Mouse (Mus musculus): ENCODE results near the gene Ttbk1. TPM values are rescaled to one million over a fixed set of nuclear protein-coding genes. Genes with fewer than 3 reads are reported as not detected.

Gene Ttbk1
- total and polyA plus RNA-seq, 3 experiments, result 0.08 TPM; not detected in 2

DNA sequence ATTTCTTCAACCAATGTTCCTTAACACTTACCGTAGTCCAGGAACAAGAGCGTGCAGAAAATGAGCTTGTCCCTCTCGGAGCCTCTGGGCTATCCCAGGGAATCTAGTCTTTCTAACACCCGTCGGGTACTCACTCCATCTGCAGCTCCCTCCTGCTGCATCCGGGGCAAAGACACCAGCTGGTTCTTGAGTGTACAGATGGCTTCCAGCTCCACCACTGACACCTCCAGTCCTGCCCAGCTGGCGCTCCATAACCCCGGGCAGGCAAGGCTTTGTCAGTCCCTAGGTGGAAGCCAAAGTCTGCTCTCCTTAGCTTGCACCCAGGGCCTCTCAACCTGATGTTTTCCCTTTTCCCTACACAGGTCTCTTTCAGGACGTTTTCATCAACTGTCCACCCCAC is 19.6 kb downstream of the Ttbk1 start:
- TF ChIP-seq ZMIZ1 (IDR thresholded peaks at IDR 0.05; ENCODE audit: low read depth, low read length), result no peak
- TF ChIP-seq RCOR1 (IDR thresholded peaks at IDR 0.05; ENCODE audit: low read depth, low read length), result no peak
- no peak for TF ChIP-seq MYC (IDR thresholded peaks at IDR 0.05; ENCODE audit: low read depth, low read length)
- no peak for DNase-seq (ENCODE audit: low read depth, low spot score)
- H3K9ac ChIP-seq (ENCODE audit: control insufficient read depth, low read depth, low read length, poor library complexity, severe bottlenecking), result no peak overlapping the region

DNA sequence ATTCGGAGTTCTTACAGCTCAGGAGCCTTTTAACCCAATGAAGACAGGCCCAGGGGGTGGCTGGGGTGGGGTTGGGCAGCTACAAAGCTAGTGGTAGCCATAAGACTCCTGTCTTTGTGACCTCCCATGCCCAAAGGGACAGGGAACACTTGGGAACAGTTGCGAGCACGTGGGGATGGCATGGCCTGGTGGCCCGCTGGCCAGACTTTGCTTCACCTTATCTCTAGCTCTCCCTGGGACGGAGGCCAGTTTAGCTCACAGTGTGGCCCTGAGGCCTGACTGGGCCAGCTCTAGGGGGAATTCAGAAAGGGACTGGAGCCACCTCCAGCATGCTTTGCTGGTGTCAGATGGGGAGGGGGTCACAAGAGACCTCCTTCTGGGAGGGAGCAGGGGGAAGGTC is 25.2 kb downstream of the Ttbk1 start:
- H3K4me1 ChIP-seq (ENCODE audit: control insufficient read depth in 1 of 2, insufficient read depth in 2 of 2, low read length in 2 of 2), result no peaks in the 10 kb centered on the region
- H3K27ac ChIP-seq (ENCODE audit: control insufficient read depth, low read depth, low read length), result no peak overlapping the region
- no peaks in the 10 kb centered on the region for H3K79me2 ChIP-seq (ENCODE audit: control insufficient read depth, insufficient read depth, low read length, poor library complexity)
- TF ChIP-seq NRF1 (IDR thresholded peaks at IDR 0.05; ENCODE audit: insufficient read depth, low read depth, low read length, poor library complexity, severe bottlenecking), result no peak
- TF ChIP-seq TAL1 (IDR thresholded peaks at IDR 0.05; ENCODE audit: low read length), result no peak
- no peak for TF ChIP-seq BHLHE40 (IDR thresholded peaks at IDR 0.05; ENCODE audit: borderline replicate concordance, low read depth, low read length)
- no peak for TF ChIP-seq MAX (IDR thresholded peaks at IDR 0.05; ENCODE audit: low read length)
- TF ChIP-seq CHD2 (IDR thresholded peaks at IDR 0.05; ENCODE audit: low read length), result no peak
- no peak for TF ChIP-seq ELF1 (IDR thresholded peaks at IDR 0.05; ENCODE audit: low read depth, low read length)
- no peak for TF ChIP-seq USF1 (IDR thresholded peaks at IDR 0.05; ENCODE audit: low read depth, low read length)
- no peak for TF ChIP-seq POLR2A (IDR thresholded peaks at IDR 0.05; ENCODE audit: control insufficient read depth in 1 of 2, insufficient read depth in 1 of 2, low read depth in 1 of 2, low read length in 2 of 2, poor library complexity in 1 of 2)
- TF ChIP-seq ZNF384 (IDR thresholded peaks at IDR 0.05; ENCODE audit: low read depth, low read length), result no peak
- no peak for TF ChIP-seq ETS1 (IDR thresholded peaks at IDR 0.05; ENCODE audit: low read depth, low read length)
- TF ChIP-seq TBP (IDR thresholded peaks at IDR 0.05; ENCODE audit: low read depth, low read length), result no peak
- no peak for TF ChIP-seq UBTF (IDR thresholded peaks at IDR 0.05; ENCODE audit: borderline replicate concordance, insufficient read depth, low read depth, low read length)
- TF ChIP-seq JUND (IDR thresholded peaks at IDR 0.05; ENCODE audit: low read depth, low read length), result no peak
- TF ChIP-seq RCOR1 (IDR thresholded peaks at IDR 0.05; ENCODE audit: low read depth, low read length), result no peak
- no peak for TF ChIP-seq EP300 (IDR thresholded peaks at IDR 0.05; ENCODE audit: low read depth in 1 of 2, low read length in 2 of 2)
- TF ChIP-seq MAZ (IDR thresholded peaks at IDR 0.05; ENCODE audit: low read depth, low read length), result no peak
- TF ChIP-seq ZMIZ1 (IDR thresholded peaks at IDR 0.05; ENCODE audit: low read depth, low read length), result no peak
- no peak for TF ChIP-seq POLR2AphosphoS2 (IDR thresholded peaks at IDR 0.05; ENCODE audit: low read length)
- TF ChIP-seq KAT2A (conservative IDR thresholded peaks at IDR 0.05; ENCODE audit: low read depth, low read length), result no peak
- TF ChIP-seq MAFK (IDR thresholded peaks at IDR 0.05; ENCODE audit: borderline replicate concordance, low read depth, low read length), result no peak
- no peak for DNase-seq (ENCODE audit: low read depth, low spot score)
- peaks cover 0 to 4% of the 10 kb centered on the region in 2 experiments; a peak in 1 of 4 replicates for H3K27me3 ChIP-seq (ENCODE audit: control insufficient read depth in 1 of 2, insufficient read depth in 2 of 2, low read length in 2 of 2)
- H3K4me3 ChIP-seq (ENCODE audit: control insufficient read depth in 1 of 2, insufficient read depth in 1 of 2, low read depth in 2 of 2, low read length in 2 of 2), result no peak overlapping the region
- no peaks in the 10 kb centered on the region for H3K36me3 ChIP-seq (ENCODE audit: control insufficient read depth in 1 of 2, insufficient read depth in 2 of 2, low read length in 2 of 2)
- H3K9me3 ChIP-seq (replicated peaks; ENCODE audit: insufficient read depth, low read length), result no peaks in the 10 kb centered on the region
- no peak overlapping the region for H3K9ac ChIP-seq (ENCODE audit: control insufficient read depth, low read depth, low read length, poor library complexity, severe bottlenecking)

More for the DNA sequence above, 19.6 kb downstream of the Ttbk1 start:
- Histone ChIP-seq H3K9me3 (replicated peaks; ENCODE audit: insufficient read depth, low read length) (no peaks in the 10 kb centered on the region), H3K4me1 (ENCODE audit: control insufficient read depth in 1 of 2, insufficient read depth in 2 of 2, low read length in 2 of 2) (no peaks in the 10 kb centered on the region), H3K27me3 (ENCODE audit: control insufficient read depth in 1 of 2, insufficient read depth in 2 of 2, low read length in 2 of 2) (peaks cover 0 to 4% of the 10 kb centered on the region in 2 experiments; a peak in 1 of 4 replicates), H3K36me3 (ENCODE audit: control insufficient read depth in 1 of 2, insufficient read depth in 2 of 2, low read length in 2 of 2) (no peaks in the 10 kb centered on the region), H3K79me2 (ENCODE audit: control insufficient read depth, insufficient read depth, low read length, poor library complexity) (no peaks in the 10 kb centered on the region), H3K4me3 (ENCODE audit: control insufficient read depth in 1 of 2, insufficient read depth in 1 of 2, low read depth in 2 of 2, low read length in 2 of 2) (no peak overlapping the region), H3K27ac (ENCODE audit: control insufficient read depth, low read depth, low read length) (no peak overlapping the region)

All from MEL (cell line).